Mouse (Mus musculus) stomach, embryonic 14.5 days (tissue): ENCODE measurements around the gene Aqp9. TPM values are rescaled to one million over a fixed set of nuclear protein-coding genes. Genes with fewer than 3 reads are reported as not detected.

Source experiments
- ATAC-seq: fragments of 200-750 bp; cut with Nextera tagmentation; 2 replicates; pipeline ENCODE4 v1.8.0; 2017; ENCODE audit warnings: low read depth, moderate TSS enrichment; ENCODE audit not compliant: insufficient number of reproducible peaks, insufficient read depth, low FRiP score
- H3K27ac ChIP-seq: fragments of 300-500 bp; sonication (generic); 2 replicates; pipeline ENCODE4 v1.5.1; 2014; ENCODE audit warnings: mild to moderate bottlenecking, low read length, moderate library complexity, mixed read lengths
- H3K27me3 ChIP-seq: fragments of 300-500 bp; sonication (generic); 2 replicates; pipeline ENCODE4 v1.6.1; 2014; ENCODE audit warnings: low read length, control low read depth, mixed read lengths; ENCODE audit not compliant: control insufficient read depth, insufficient read depth
- H3K36me3 ChIP-seq: fragments of 300-500 bp; sonication (generic); 2 replicates; pipeline ENCODE4 v1.6.1; 2014; ENCODE audit warnings: mild to moderate bottlenecking, control low read depth, low read length, moderate library complexity, mixed read lengths; ENCODE audit not compliant: control insufficient read depth, insufficient read depth
- H3K4me1 ChIP-seq: fragments of 300-500 bp; sonication (generic); 2 replicates; pipeline ENCODE4 v1.6.1; 2014; ENCODE audit warnings: low read length, control low read depth, mixed read lengths; ENCODE audit not compliant: control insufficient read depth, insufficient read depth
- H3K4me2 ChIP-seq: fragments of 300-500 bp; sonication (generic); replicated peaks from 2 replicates; pipeline ENCODE4 v1.6.1; 2014; ENCODE audit warnings: low read depth, low read length, control low read depth
- H3K4me3 ChIP-seq: fragments of 300-500 bp; sonication (generic); 2 replicates; pipeline ENCODE4 v1.5.1; 2014; ENCODE audit warnings: low read depth, low read length, control low read depth
- H3K9ac ChIP-seq: fragments of 300-500 bp; sonication (generic); replicated peaks from 2 replicates; pipeline ENCODE4 v1.6.1; 2014; ENCODE audit warnings: low read depth, mild to moderate bottlenecking, control low read depth, low read length, moderate library complexity, mixed read lengths
- H3K9me3 ChIP-seq: fragments of 300-500 bp; sonication (generic); 2 replicates; pipeline ENCODE4 v1.6.1; 2016; ENCODE audit warnings: low read depth, low read length, control low read depth; ENCODE audit not compliant: control insufficient read depth
- WGBS: fragments of 180-500 bp; shearing (Covaris S2); extraction: QIAGEN DNeasy Blood & Tissue Kit; methylation state at CpG from one replicate; pipeline ENCODE4 v1.1.7; 2014; 5-methylcytosine and 5-hydroxymethylcytosine counted together
- polyA plus RNA-seq: library from polyadenylated mRNA; unstranded; fragments of >200 nt; fragmentation: Nextera tagmentation; extraction: Ambion mirVana; gene quantifications from 2 replicates; pipeline ENCODE4 v1.2.1, GENCODE M21; 2014

Gene Aqp9
- polyA plus RNA-seq, 1 experiment from 2014 or later, result 0.12 TPM

GRCm38 (mm10) chr9:71164353-71164752, 4.1 kb downstream of the Aqp9 start:
- WGBS, result 70% methylated on average over 3 of the region's 3 CpGs
- Histone ChIP-seq H3K9me3 (no peaks in the 10 kb centered on the region), H3K4me3 (no peak overlapping the region), H3K4me1 (0 out of 2 replicates have a peak, but pooled peaks cover 5% of the 10 kb centered on the region), H3K4me2 (no peak overlapping the region), H3K36me3 (no peaks in the 10 kb centered on the region), H3K9ac (no peak overlapping the region), H3K27ac (no peak overlapping the region), H3K27me3 (no peaks in the 10 kb centered on the region)
- ATAC-seq, result no peak

GRCm38 (mm10) chr9:71162858-71163740, 5.4 kb downstream of the Aqp9 start:
- no peak overlapping the region for H3K9ac ChIP-seq
- WGBS, result 60% methylated on average over 12 of the region's 12 CpGs
- H3K27me3 ChIP-seq, result no peaks in the 10 kb centered on the region
- H3K27ac ChIP-seq, result no peak overlapping the region
- H3K4me3 ChIP-seq, result no peak overlapping the region
- H3K36me3 ChIP-seq, result no peaks in the 10 kb centered on the region
- H3K4me1 ChIP-seq, result 0 out of 2 replicates have a peak, but pooled peaks cover 5% of the 10 kb centered on the region
- no peak overlapping the region for H3K4me2 ChIP-seq
- no peaks in the 10 kb centered on the region for H3K9me3 ChIP-seq
- no peak for ATAC-seq

- Histone ChIP-seq H3K27me3 (no peaks in the 10 kb centered on the region), H3K36me3 (no peaks in the 10 kb centered on the region), H3K4me2 (no peak overlapping the region), H3K4me3 (no peak overlapping the region), H3K4me1 (0 out of 2 replicates have a peak, but pooled peaks cover 3% of the 10 kb centered on the region), H3K9ac (no peak overlapping the region), H3K9me3 (no peaks in the 10 kb centered on the region), H3K27ac (no peak overlapping the region)
- WGBS, result 80% methylated on average over 8 of the region's 8 CpGs
- ATAC-seq, result no peak
Measured at GRCm38 (mm10) chr9:71162131-71162857, 6.2 kb downstream of the Aqp9 start.

- Histone ChIP-seq H3K4me3 (no peak overlapping the region), H3K4me1 (0 out of 2 replicates have a peak, but pooled peaks cover 3% of the 10 kb centered on the region), H3K9ac (no peak overlapping the region), H3K9me3 (no peaks in the 10 kb centered on the region), H3K36me3 (no peaks in the 10 kb centered on the region), H3K4me2 (no peak overlapping the region), H3K27ac (no peak overlapping the region), H3K27me3 (no peaks in the 10 kb centered on the region)
- WGBS, result 85% methylated on average over 13 of the region's 13 CpGs
- ATAC-seq, result no peak
Measured at GRCm38 (mm10) chr9:71160849-71161711, 7.4 kb downstream of the Aqp9 start.

GRCm38 (mm10) chr9:71159686-71160085, 8.8 kb downstream of the Aqp9 start:
- no peak for ATAC-seq
- no peaks in the 10 kb centered on the region for H3K36me3 ChIP-seq
- no peak overlapping the region for H3K27ac ChIP-seq
- WGBS, result 76% methylated on average over 5 of the region's 5 CpGs
- 0 out of 2 replicates have a peak, but pooled peaks cover 3% of the 10 kb centered on the region for H3K4me1 ChIP-seq
- H3K4me2 ChIP-seq, result no peak overlapping the region
- no peak overlapping the region for H3K4me3 ChIP-seq
- no peaks in the 10 kb centered on the region for H3K27me3 ChIP-seq
- H3K9me3 ChIP-seq, result no peaks in the 10 kb centered on the region
- H3K9ac ChIP-seq, result no peak overlapping the region

GRCm38 (mm10) chr9:71159060-71159626, 9.3 kb downstream of the Aqp9 start:
- Histone ChIP-seq H3K4me3 (no peak overlapping the region), H3K4me1 (0 out of 2 replicates have a peak, but pooled peaks cover 3% of the 10 kb centered on the region), H3K4me2 (no peak overlapping the region), H3K27ac (no peak overlapping the region), H3K9ac (no peak overlapping the region), H3K9me3 (no peaks in the 10 kb centered on the region), H3K27me3 (no peaks in the 10 kb centered on the region), H3K36me3 (no peaks in the 10 kb centered on the region)
- WGBS, result 61% methylated on average over 7 of the region's 7 CpGs
- no peak for ATAC-seq

GRCm38 (mm10) chr9:71157921-71158646, 10.4 kb downstream of the Aqp9 start:
- 92% methylated on average over 15 of the region's 15 CpGs for WGBS
- H3K4me1 ChIP-seq, result 0 out of 2 replicates have a peak, but pooled peaks cover 3% of the 10 kb centered on the region
- no peak overlapping the region for H3K27ac ChIP-seq
- H3K9me3 ChIP-seq, result no peaks in the 10 kb centered on the region
- H3K36me3 ChIP-seq, result no peaks in the 10 kb centered on the region
- H3K4me2 ChIP-seq, result no peak overlapping the region
- no peak overlapping the region for H3K9ac ChIP-seq
- ATAC-seq, result no peak
- H3K27me3 ChIP-seq, result no peaks in the 10 kb centered on the region
- no peak overlapping the region for H3K4me3 ChIP-seq
